Mouse (Mus musculus) limb, embryonic 10.5 days (tissue): ENCODE data around the gene St3gal4. TPM values are rescaled to one million over a fixed set of nuclear protein-coding genes. Genes with fewer than 3 reads are reported as not detected.
A peak's percentile ranks its signal among the peaks of the same experiment; 100 is the strongest.

ENCODE experiments used
- DNase-seq: peaks from one replicate; pipeline ENCODE4 v3.0.0-alpha.2; 2017; ENCODE audit warnings: low spot score
- H3K27ac ChIP-seq: fragments of 300-500 bp; sonication (generic); 2 replicates; pipeline ENCODE4 v1.5.1; 2016; ENCODE audit warnings: mild to moderate bottlenecking
- H3K27me3 ChIP-seq: fragments of 300-500 bp; sonication (generic); 2 replicates; pipeline ENCODE4 v1.6.1; 2016; ENCODE audit warnings: low read depth, mild to moderate bottlenecking; ENCODE audit not compliant: poor library complexity, severe bottlenecking
- H3K36me3 ChIP-seq: fragments of 300-500 bp; sonication (generic); 2 replicates; pipeline ENCODE4 v1.6.1; 2016; ENCODE audit warnings: mild to moderate bottlenecking, moderate library complexity
- H3K4me1 ChIP-seq: fragments of 300-500 bp; sonication (generic); 2 replicates; pipeline ENCODE4 v1.6.1; 2016
- H3K4me3 ChIP-seq: fragments of 300-500 bp; sonication (generic); 2 replicates; pipeline ENCODE4 v1.5.1; 2016; ENCODE audit warnings: mild to moderate bottlenecking, moderate library complexity
- H3K9me3 ChIP-seq: fragments of 300-500 bp; sonication (generic); replicated peaks from 2 replicates; pipeline ENCODE4 v1.6.1; 2016; ENCODE audit warnings: mild to moderate bottlenecking
- WGBS: fragments of 180-500 bp; shearing (Covaris S2); methylation state at CpG from one replicate; pipeline ENCODE4 v1.1.7; 2016; 5-methylcytosine and 5-hydroxymethylcytosine counted together
- polyA plus RNA-seq: library from polyadenylated mRNA; unstranded; fragments of >200 nt; fragmentation: Nextera tagmentation; extraction: Ambion mirVana; gene quantifications from 2 replicates; pipeline ENCODE4 v1.2.1, GENCODE M21; 2016

St3gal4 gene
- polyA plus RNA-seq, 1 experiment from 2014 or later = 21.3 TPM

- no peak for DNase-seq
- no peaks in the 10 kb centered on the region for H3K9me3 ChIP-seq
- H3K27ac ChIP-seq = no peak overlapping the region
- H3K36me3 ChIP-seq = peaks cover 68% of the 10 kb centered on the region
- H3K27me3 ChIP-seq = no peaks in the 10 kb centered on the region
- H3K4me1 ChIP-seq = peaks cover 15% of the 10 kb centered on the region
- WGBS = 84% methylated on average over 3 of the region's 3 CpGs
- no peak overlapping the region for H3K4me3 ChIP-seq
These were observed 69.1 kb downstream of the St3gal4 start for GRCm38 (mm10) chr9:35049891-35050527.

GRCm38 (mm10) chr9:35048449-35048848, 70.6 kb downstream of the St3gal4 start:
- H3K4me3 ChIP-seq = no peak overlapping the region
- WGBS = 86% methylated on average over 6 of the region's 6 CpGs
- H3K36me3 ChIP-seq = peaks cover 58% of the 10 kb centered on the region
- peaks cover 30% of the 10 kb centered on the region for H3K4me1 ChIP-seq
- H3K27me3 ChIP-seq = no peaks in the 10 kb centered on the region
- H3K27ac ChIP-seq = no peak overlapping the region
- peak; percentile 23 for DNase-seq
- H3K9me3 ChIP-seq = no peaks in the 10 kb centered on the region

GRCm38 (mm10) chr9:35045756-35046155, 73.3 kb downstream of the St3gal4 start:
- H3K27me3 ChIP-seq = no peaks in the 10 kb centered on the region
- H3K27ac ChIP-seq = no peak overlapping the region
- 85% methylated on average over 2 of the region's 2 CpGs for WGBS
- peaks cover 35% of the 10 kb centered on the region for H3K36me3 ChIP-seq
- peaks cover 37% of the 10 kb centered on the region for H3K4me1 ChIP-seq
- DNase-seq = peak; percentile 29
- H3K4me3 ChIP-seq = no peak overlapping the region
- no peaks in the 10 kb centered on the region for H3K9me3 ChIP-seq

- no peak overlapping the region for H3K4me3 ChIP-seq
- H3K4me1 ChIP-seq = peaks cover 37% of the 10 kb centered on the region
- H3K9me3 ChIP-seq = no peaks in the 10 kb centered on the region
- 70% methylated on average over 11 of the region's 11 CpGs for WGBS
- peak; percentile 40 for DNase-seq
- H3K27ac ChIP-seq = peak overlapping the region; percentile 81
- peaks cover 30% of the 10 kb centered on the region for H3K36me3 ChIP-seq
- H3K27me3 ChIP-seq = no peaks in the 10 kb centered on the region
These were observed 74.0 kb downstream of the St3gal4 start for GRCm38 (mm10) chr9:35045031-35045531.

- no peaks in the 10 kb centered on the region for H3K27me3 ChIP-seq
- peaks cover 37% of the 10 kb centered on the region for H3K4me1 ChIP-seq
- 0 out of 2 replicates have a peak overlapping the region, but pooled peaks have one; percentile 25 for H3K4me3 ChIP-seq
- H3K9me3 ChIP-seq = no peaks in the 10 kb centered on the region
- WGBS = 3% methylated on average over 15 of the region's 15 CpGs
- DNase-seq = peak; percentile 74
- H3K36me3 ChIP-seq = peaks cover 24% of the 10 kb centered on the region
- peak overlapping the region; percentile 81 for H3K27ac ChIP-seq
These were observed 74.6 kb downstream of the St3gal4 start for GRCm38 (mm10) chr9:35044458-35044857.

GRCm38 (mm10) chr9:35043619-35044018, 75.4 kb downstream of the St3gal4 start:
- Histone ChIP-seq H3K4me1 (peaks cover 37% of the 10 kb centered on the region), H3K9me3 (no peaks in the 10 kb centered on the region), H3K4me3 (no peak overlapping the region), H3K27me3 (no peaks in the 10 kb centered on the region), H3K36me3 (peaks cover 18% of the 10 kb centered on the region), H3K27ac (peak overlapping the region; percentile 81; the same call in 1 of the 2 replicates)
- peak; percentile 29 for DNase-seq
- WGBS = 78% methylated on average over 7 of the region's 7 CpGs

- WGBS = 76% methylated on average over 5 of the region's 5 CpGs
- Histone ChIP-seq H3K27ac (no peak overlapping the region), H3K36me3 (0 out of 2 replicates have a peak, but pooled peaks cover under 1% of the 10 kb centered on the region), H3K4me3 (no peak overlapping the region), H3K4me1 (peaks cover 37% of the 10 kb centered on the region), H3K9me3 (no peaks in the 10 kb centered on the region), H3K27me3 (no peaks in the 10 kb centered on the region)
- no peak for DNase-seq
These were observed 77.6 kb downstream of the St3gal4 start for GRCm38 (mm10) chr9:35041493-35041892.

- DNase-seq = no peak
- 0 out of 2 replicates have a peak, but pooled peaks cover 4% of the 10 kb centered on the region for H3K27me3 ChIP-seq
- H3K4me1 ChIP-seq = peaks cover 28% of the 10 kb centered on the region
- 73% methylated on average over 5 of the region's 5 CpGs for WGBS
- H3K36me3 ChIP-seq = no peaks in the 10 kb centered on the region
- H3K4me3 ChIP-seq = no peak overlapping the region
- H3K27ac ChIP-seq = 0 out of 2 replicates have a peak overlapping the region, but pooled peaks have one; percentile 7
- no peaks in the 10 kb centered on the region for H3K9me3 ChIP-seq
These were observed 79.2 kb downstream of the St3gal4 start for GRCm38 (mm10) chr9:35039846-35040245.

GRCm38 (mm10) chr9:35038922-35039586, 80.0 kb downstream of the St3gal4 start:
- Histone ChIP-seq H3K4me3 (no peak overlapping the region), H3K27ac (no peak overlapping the region), H3K27me3 (0 out of 2 replicates have a peak, but pooled peaks cover 4% of the 10 kb centered on the region), H3K4me1 (peaks cover 22% of the 10 kb centered on the region), H3K9me3 (no peaks in the 10 kb centered on the region), H3K36me3 (no peaks in the 10 kb centered on the region)
- 81% methylated on average over 7 of the region's 7 CpGs for WGBS
- DNase-seq = no peak

GRCm38 (mm10) chr9:35035074-35035473, 84.0 kb downstream of the St3gal4 start:
- 0 out of 2 replicates have a peak overlapping the region, but pooled peaks have one; percentile 7 for H3K4me3 ChIP-seq
- 47% methylated on average over 14 of the region's 14 CpGs for WGBS

GRCm38 (mm10) chr9:35032457-35032856, 86.6 kb downstream of the St3gal4 start:
- Histone ChIP-seq H3K9me3 (no peaks in the 10 kb centered on the region), H3K4me3 (no peak overlapping the region), H3K27me3 (0 out of 2 replicates have a peak, but pooled peaks cover 4% of the 10 kb centered on the region), H3K4me1 (peaks cover 11% of the 10 kb centered on the region), H3K36me3 (no peaks in the 10 kb centered on the region), H3K27ac (no peak overlapping the region)
- DNase-seq = no peak
- WGBS = 80% methylated on average over 6 of the region's 6 CpGs

More at GRCm38 (mm10) chr9:35035074-35035473, 84.0 kb downstream of the St3gal4 start:
- H3K27me3 ChIP-seq = 0 out of 2 replicates have a peak, but pooled peaks cover 4% of the 10 kb centered on the region
- H3K4me1 ChIP-seq = peaks cover 9% of the 10 kb centered on the region
- no peaks in the 10 kb centered on the region for H3K36me3 ChIP-seq
- H3K27ac ChIP-seq = no peak overlapping the region
- no peaks in the 10 kb centered on the region for H3K9me3 ChIP-seq
- no peak for DNase-seq

GRCm38 (mm10) chr9:35030823-35031222, 88.2 kb downstream of the St3gal4 start:
- no peak for DNase-seq
- H3K4me3 ChIP-seq = no peak overlapping the region
- H3K9me3 ChIP-seq = no peaks in the 10 kb centered on the region
- peaks cover 20% of the 10 kb centered on the region for H3K4me1 ChIP-seq
- H3K27ac ChIP-seq = no peak overlapping the region
- H3K27me3 ChIP-seq = peaks cover 6% of the 10 kb centered on the region; the same call in 1 of the 2 replicates
- 85% methylated on average over 5 of the region's 5 CpGs for WGBS
- H3K36me3 ChIP-seq = no peaks in the 10 kb centered on the region
